Mouse (Mus musculus) forebrain, embryonic 11.5 days (tissue): ENCODE data around the gene Phospho1. TPM values are rescaled to one million over a fixed set of nuclear protein-coding genes. Genes with fewer than 3 reads are reported as not detected.

ENCODE experiments used
- ATAC-seq: fragments of 200-750 bp; cut with Nextera tagmentation; replicated peaks from 2 replicates; pipeline ENCODE4 v1.8.0; 2017; ENCODE audit warnings: moderate TSS enrichment; ENCODE audit not compliant: low FRiP score
- DNase-seq: peaks from one replicate; pipeline ENCODE4 v3.0.0-alpha.2; 2017; ENCODE audit warnings: low spot score
- H3K27ac ChIP-seq: fragments of 300-500 bp; sonication (generic); 2 replicates; pipeline ENCODE4 v1.5.1; 2014; ENCODE audit warnings: low read depth, low read length
- H3K27me3 ChIP-seq: fragments of 300-500 bp; sonication (generic); 2 replicates; pipeline ENCODE4 v1.6.1; 2014; ENCODE audit warnings: mild to moderate bottlenecking, low read length, mixed read lengths; ENCODE audit not compliant: control insufficient read depth, insufficient read depth
- H3K36me3 ChIP-seq: fragments of 300-500 bp; sonication (generic); 2 replicates; pipeline ENCODE4 v1.6.1; 2014; ENCODE audit warnings: mild to moderate bottlenecking, low read length, moderate library complexity, mixed read lengths; ENCODE audit not compliant: control insufficient read depth, insufficient read depth
- H3K4me1 ChIP-seq: fragments of 300-500 bp; sonication (generic); replicated peaks from 2 replicates; pipeline ENCODE4 v1.6.1; 2014; ENCODE audit warnings: low read length, mixed read lengths; ENCODE audit not compliant: control insufficient read depth, insufficient read depth
- H3K4me2 ChIP-seq: fragments of 300-500 bp; sonication (generic); 2 replicates; pipeline ENCODE4 v1.6.1; 2014; ENCODE audit warnings: low read depth, mild to moderate bottlenecking, low read length, moderate library complexity, mixed read lengths; ENCODE audit not compliant: severe bottlenecking
- H3K4me3 ChIP-seq: fragments of 300-500 bp; sonication (generic); 2 replicates; pipeline ENCODE4 v1.5.1; 2014; ENCODE audit warnings: low read depth, low read length
- H3K9ac ChIP-seq: fragments of 300-500 bp; sonication (generic); 2 replicates; pipeline ENCODE4 v1.6.1; 2014; ENCODE audit warnings: low read length
- H3K9me3 ChIP-seq: fragments of 300-500 bp; sonication (generic); 2 replicates; pipeline ENCODE4 v1.6.1; 2016; ENCODE audit warnings: low read length, mixed read lengths; ENCODE audit not compliant: control insufficient read depth
- WGBS: fragments of 180-500 bp; shearing (Covaris S2); extraction: QIAGEN DNeasy Blood & Tissue Kit; methylation state at CpG from one replicate; pipeline ENCODE4 v1.1.7; 2014; 5-methylcytosine and 5-hydroxymethylcytosine counted together
- polyA plus RNA-seq: library from polyadenylated mRNA; unstranded; fragments of >200 nt; fragmentation: Nextera tagmentation; extraction: Ambion mirVana; gene quantifications from 2 replicates; pipeline ENCODE4 v1.2.1, GENCODE M21; 2014

The Phospho1 gene
- polyA plus RNA-seq, 1 experiment from 2014 or later, result not detected

- no peaks in the 10 kb centered on the region for H3K36me3 ChIP-seq
- no peaks in the 10 kb centered on the region for H3K27me3 ChIP-seq
- no peak for ATAC-seq
- H3K9ac ChIP-seq, result no peak overlapping the region
- no peak overlapping the region for H3K4me3 ChIP-seq
- H3K27ac ChIP-seq, result no peak overlapping the region
- H3K4me2 ChIP-seq, result no peak overlapping the region
- no peak for DNase-seq
- H3K4me1 ChIP-seq, result peaks cover 4% of the 10 kb centered on the region; the same call in 1 of the 2 replicates
- no peaks in the 10 kb centered on the region for H3K9me3 ChIP-seq
- WGBS, result 80% methylated on average over 4 of the region's 4 CpGs
Observed at GRCm38 (mm10) chr11:95857306-95857705, 33.0 kb downstream of the Phospho1 start.

- Histone ChIP-seq H3K4me2 (peak overlapping the region; percentile 73), H3K27ac (no peak overlapping the region), H3K27me3 (no peaks in the 10 kb centered on the region), H3K9me3 (no peaks in the 10 kb centered on the region), H3K4me1 (peaks cover 4% of the 10 kb centered on the region; the same call in 1 of the 2 replicates), H3K9ac (peak overlapping the region; percentile 64), H3K4me3 (peak overlapping the region; percentile 68), H3K36me3 (no peaks in the 10 kb centered on the region)
- DNase-seq (no peak), ATAC-seq (no peak)
- 21% methylated on average over 21 of the region's 21 CpGs for WGBS
Observed at GRCm38 (mm10) chr11:95857716-95858527, 33.6 kb downstream of the Phospho1 start.

GRCm38 (mm10) chr11:95858528-95859467 lies 34.5 kb downstream of the Phospho1 start:
- DNase-seq, result peak; percentile 98
- peaks cover 4% of the 10 kb centered on the region; the same call in 1 of the 2 replicates for H3K4me1 ChIP-seq
- H3K27ac ChIP-seq, result peak overlapping the region; percentile 82
- peak overlapping the region; percentile 73 for H3K4me2 ChIP-seq
- H3K27me3 ChIP-seq, result no peaks in the 10 kb centered on the region
- H3K9ac ChIP-seq, result peak overlapping the region; percentile 64
- under 1% methylated on average over 58 of the region's 58 CpGs for WGBS
- H3K9me3 ChIP-seq, result no peaks in the 10 kb centered on the region
- H3K36me3 ChIP-seq, result no peaks in the 10 kb centered on the region
- peak overlapping the region; percentile 68 for H3K4me3 ChIP-seq
- ATAC-seq, result peak; percentile 97

GRCm38 (mm10) chr11:95859468-95859855 lies 35.2 kb downstream of the Phospho1 start:
- ATAC-seq (peak; percentile 69), DNase-seq (peak; percentile 87)
- Histone ChIP-seq H3K4me1 (peaks cover 4% of the 10 kb centered on the region; the same call in 1 of the 2 replicates), H3K4me2 (peak overlapping the region; percentile 73), H3K9ac (peak overlapping the region; percentile 63), H3K27ac (peak overlapping the region; percentile 82; the same call in 1 of the 2 replicates), H3K36me3 (no peaks in the 10 kb centered on the region), H3K4me3 (peak overlapping the region; percentile 68), H3K27me3 (no peaks in the 10 kb centered on the region), H3K9me3 (no peaks in the 10 kb centered on the region)
- WGBS, result under 1% methylated on average over 35 of the region's 35 CpGs

GRCm38 (mm10) chr11:95860071-95860490 lies 35.8 kb downstream of the Phospho1 start:
- DNase-seq (no peak), ATAC-seq (no peak)
- H3K27ac ChIP-seq, result no peak overlapping the region
- WGBS, result 44% methylated on average over 3 of the region's 3 CpGs
- H3K4me3 ChIP-seq, result peak overlapping the region; percentile 68
- H3K27me3 ChIP-seq, result no peaks in the 10 kb centered on the region
- no peaks in the 10 kb centered on the region for H3K36me3 ChIP-seq
- peaks cover 4% of the 10 kb centered on the region; the same call in 1 of the 2 replicates for H3K4me1 ChIP-seq
- H3K9ac ChIP-seq, result peak overlapping the region; percentile 63
- peak overlapping the region; percentile 73 for H3K4me2 ChIP-seq
- H3K9me3 ChIP-seq, result no peaks in the 10 kb centered on the region

GRCm38 (mm10) chr11:95861397-95861796 lies 37.1 kb downstream of the Phospho1 start:
- Histone ChIP-seq H3K9me3 (no peaks in the 10 kb centered on the region), H3K27me3 (no peaks in the 10 kb centered on the region), H3K27ac (no peak overlapping the region), H3K36me3 (no peaks in the 10 kb centered on the region), H3K4me2 (no peak overlapping the region), H3K4me3 (no peak overlapping the region), H3K4me1 (peaks cover 4% of the 10 kb centered on the region; the same call in 1 of the 2 replicates), H3K9ac (no peak overlapping the region)
- 96% methylated on average over 8 of the region's 8 CpGs for WGBS
- DNase-seq (no peak), ATAC-seq (no peak)

- Histone ChIP-seq H3K27ac (no peak overlapping the region), H3K4me2 (no peak overlapping the region), H3K4me3 (no peak overlapping the region), H3K36me3 (no peaks in the 10 kb centered on the region), H3K9ac (no peak overlapping the region), H3K9me3 (no peaks in the 10 kb centered on the region), H3K27me3 (no peaks in the 10 kb centered on the region), H3K4me1 (no peaks in the 10 kb centered on the region)
- ATAC-seq (no peak), DNase-seq (no peak)
- WGBS, result 80% methylated on average over 4 of the region's 4 CpGs
Observed at GRCm38 (mm10) chr11:95869442-95869841, 45.1 kb downstream of the Phospho1 start.

GRCm38 (mm10) chr11:95869918-95870470 lies 45.7 kb downstream of the Phospho1 start:
- H3K27me3 ChIP-seq, result no peaks in the 10 kb centered on the region
- no peaks in the 10 kb centered on the region for H3K36me3 ChIP-seq
- no peak overlapping the region for H3K27ac ChIP-seq
- no peak for DNase-seq
- H3K9ac ChIP-seq, result no peak overlapping the region
- H3K4me2 ChIP-seq, result no peak overlapping the region
- no peak for ATAC-seq
- H3K4me1 ChIP-seq, result no peaks in the 10 kb centered on the region
- no peak overlapping the region for H3K4me3 ChIP-seq
- WGBS, result 75% methylated on average over 6 of the region's 6 CpGs
- no peaks in the 10 kb centered on the region for H3K9me3 ChIP-seq
